Mouse (Mus musculus) left cerebral cortex, postnatal 10 days (tissue): ENCODE data around the gene Adamts4. TPM values are rescaled to one million over a fixed set of nuclear protein-coding genes. Genes with fewer than 3 reads are reported as not detected.
A peak's percentile ranks its signal among the peaks of the same experiment; 100 is the strongest.

ENCODE experiments used
- DNase-seq, 2 experiments: peaks; one replicate each; pipeline ENCODE4 v3.0.0; 2021 to 2022; ENCODE audit warnings: low spot score in 2 of 2, mixed read lengths in 1 of 2; ENCODE audit errors: extremely low spot score in 1 of 2
- intact Hi-C: fragments of 180-260 bp; cut with DNase I; formaldehyde crosslinking; loops from one replicate; pipeline ENCODE4 v1.15.1; 2025
- total RNA-seq, 2 experiments: library from RNA; stranded (reverse); gene quantifications; 2 replicates each; pipeline ENCODE4 v1.2.3; 2021

Gene Adamts4
- total RNA-seq, result 1 to 10 TPM; 4.6 to 7.2 TPM

DNA sequence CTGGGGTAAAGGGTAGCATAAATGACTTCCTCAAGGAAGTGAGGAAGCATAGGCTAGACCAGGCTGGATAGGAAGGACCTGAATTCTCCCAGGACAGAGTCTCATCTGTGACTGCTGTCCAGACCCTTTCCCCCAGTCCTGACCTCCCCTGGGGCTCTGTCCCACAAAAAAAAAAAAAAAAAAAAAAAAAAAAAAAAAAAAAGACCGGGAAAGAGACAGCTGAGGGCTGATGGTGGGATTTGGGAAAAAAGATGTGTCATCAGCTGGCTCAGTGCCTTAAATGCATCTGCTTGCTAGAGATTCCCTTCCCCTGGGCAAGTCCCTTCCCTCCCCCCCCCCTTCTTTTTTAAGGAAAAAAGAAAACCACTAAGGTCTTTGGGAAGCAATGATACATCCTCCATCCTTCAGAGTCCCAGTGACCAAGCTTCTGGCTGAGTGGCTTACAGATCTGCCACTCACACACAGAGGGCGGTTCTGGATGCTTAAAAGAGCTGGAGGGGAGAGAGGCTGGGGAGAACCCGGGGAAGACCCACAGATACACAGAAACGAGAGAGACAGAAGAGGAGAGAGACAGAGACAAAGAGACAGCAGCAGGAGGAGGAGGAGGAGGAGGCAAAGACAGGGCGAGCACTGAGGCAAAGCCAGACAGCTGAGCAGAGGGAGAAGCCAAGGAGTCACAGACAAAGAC, at the start of gene Adamts4:
Adamts4 (plus strand) TSS at position 509 of the 688 bp plus-strand sequence.
- intact Hi-C loops, result loop anchor here (5.0 to 10.0 kb wide), 2 partner anchors 138 to 355 kb away; partner anchors contain the start of gene Cfap126
- peak in 1 of 2 experiments; percentile 69 for DNase-seq

- intact Hi-C loops, result no loop called here
- DNase-seq, result no peak
Measured at GRCm38 (mm10) chr1:171200769-171201168, 49.5 kb upstream of the Adamts4 start.

DNA sequence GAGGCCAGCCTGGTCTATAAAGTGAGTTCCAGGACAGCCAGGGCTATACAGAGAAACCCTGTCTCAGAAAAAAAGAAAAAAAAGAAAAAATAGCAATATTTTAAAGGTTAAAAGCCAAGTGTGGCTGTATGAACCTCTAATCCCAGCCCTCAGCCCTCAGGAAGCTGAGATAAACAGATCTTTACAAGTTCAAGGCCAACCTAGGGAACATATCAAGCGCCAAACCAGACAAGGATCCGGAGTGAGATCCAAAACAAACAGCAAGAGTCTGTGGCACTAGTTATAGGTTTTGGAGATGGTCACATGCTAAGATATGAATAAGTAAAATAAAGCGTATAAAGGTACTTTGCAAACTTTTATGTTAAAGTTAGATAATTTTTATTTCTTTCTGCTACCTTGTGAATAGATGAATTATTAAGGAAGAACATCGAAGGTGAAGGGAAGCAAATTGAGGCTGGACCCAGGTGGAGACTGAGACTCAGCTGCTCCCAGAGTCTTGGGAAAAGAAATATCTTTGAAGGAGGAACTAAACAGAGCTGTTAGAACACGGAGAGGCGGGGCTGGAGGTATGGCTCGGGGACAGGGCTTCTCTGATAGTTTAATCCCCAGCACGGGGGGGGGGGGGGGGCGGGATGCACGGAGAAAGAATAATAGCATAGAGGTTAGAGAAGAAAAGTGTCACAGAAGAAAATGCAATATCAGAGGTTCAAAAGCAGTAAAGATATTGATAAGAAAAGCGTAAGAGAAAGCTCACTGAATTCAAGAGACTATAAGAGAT, 46.6 kb upstream of the Adamts4 start:
- intact Hi-C loops, result no loop called here

GRCm38 (mm10) chr1:171204249-171204644, 46.0 kb upstream of the Adamts4 start:
- DNase-seq, result no peak
- intact Hi-C loops, result no loop called here

More for the DNA sequence above, 46.6 kb upstream of the Adamts4 start:
- DNase-seq, result no peak

DNA sequence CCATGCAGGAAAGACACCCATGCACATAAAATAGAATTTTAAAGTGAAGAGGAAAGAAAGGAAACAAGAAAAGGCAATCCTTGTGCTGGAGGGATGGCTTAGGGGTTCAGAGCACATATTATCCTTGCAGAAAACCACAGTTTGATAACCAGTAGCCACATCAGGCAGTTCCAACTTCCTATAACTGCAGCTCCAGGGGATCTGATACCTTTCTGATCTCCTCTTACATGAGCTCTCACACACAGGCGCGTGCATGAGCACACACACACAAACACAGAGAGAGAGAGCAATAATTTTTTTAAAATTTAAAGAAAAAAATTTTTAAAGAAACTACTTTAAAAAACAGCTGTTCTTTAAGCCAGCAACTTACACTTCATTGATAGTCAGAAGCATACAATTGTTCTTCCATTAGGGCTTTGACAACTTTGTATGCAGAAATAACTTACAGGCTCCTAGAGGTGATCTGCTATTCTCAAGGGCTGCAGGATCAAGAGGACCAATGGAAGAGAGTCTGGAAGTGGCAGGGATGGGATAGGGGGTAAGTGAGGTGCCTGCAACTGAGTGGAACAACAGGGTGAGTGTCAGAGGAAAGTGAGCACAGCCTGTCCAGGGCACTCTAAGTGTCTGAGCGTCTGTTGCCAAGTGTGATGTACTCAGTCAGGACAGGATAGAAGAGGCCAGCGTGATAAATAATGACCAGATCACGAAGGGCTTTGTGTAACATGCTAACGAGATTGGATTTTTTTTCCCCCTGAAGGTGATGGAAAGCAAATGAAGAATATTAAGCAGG, 44.3 kb upstream of the Adamts4 start:
- intact Hi-C loops, result no loop called here
- no peak for DNase-seq

GRCm38 (mm10) chr1:171209409-171209808, 40.8 kb upstream of the Adamts4 start:
- no peak for DNase-seq
- intact Hi-C loops, result no loop called here

- intact Hi-C loops, result no loop called here
- no peak for DNase-seq
Measured at GRCm38 (mm10) chr1:171212854-171213253, 37.4 kb upstream of the Adamts4 start.

DNA sequence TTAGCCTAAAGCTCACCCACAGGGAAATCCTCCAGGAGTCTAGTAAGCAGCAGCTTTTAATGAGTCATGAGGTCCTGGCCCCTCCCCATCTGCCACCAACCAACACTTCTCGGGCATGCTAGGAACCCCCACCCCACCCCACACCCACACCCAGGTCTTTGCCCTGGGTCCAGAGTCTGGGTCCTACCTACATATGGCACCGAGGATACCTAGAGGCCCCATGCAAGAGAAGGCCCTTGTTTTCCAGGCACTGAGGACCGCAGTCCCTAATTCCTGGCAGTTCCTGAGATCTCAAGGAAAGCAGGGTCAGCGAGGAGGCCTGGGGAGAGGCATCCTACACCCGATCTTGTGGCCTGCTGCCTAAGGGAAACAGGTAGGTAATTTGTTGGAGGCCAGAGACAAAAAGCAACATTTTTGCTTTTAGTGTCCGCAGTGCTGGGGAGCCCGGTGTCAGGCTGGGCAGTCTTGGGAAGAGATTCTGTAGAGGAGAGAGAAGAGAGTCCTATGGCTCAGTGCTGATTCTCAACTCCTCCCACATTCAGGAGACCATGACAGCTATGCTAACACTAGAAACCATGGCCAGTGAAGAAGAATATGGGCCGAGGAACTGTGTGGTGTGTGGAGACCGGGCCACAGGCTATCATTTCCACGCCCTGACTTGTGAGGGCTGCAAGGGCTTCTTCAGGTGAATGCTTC, 36.3 kb upstream of the Adamts4 start, which contains the start of gene Nr1i3:
Nr1i3 (plus strand) TSS at position 170 of the 696 bp plus-strand sequence.
- DNase-seq, result no peak
- intact Hi-C loops, result no loop called here

DNA sequence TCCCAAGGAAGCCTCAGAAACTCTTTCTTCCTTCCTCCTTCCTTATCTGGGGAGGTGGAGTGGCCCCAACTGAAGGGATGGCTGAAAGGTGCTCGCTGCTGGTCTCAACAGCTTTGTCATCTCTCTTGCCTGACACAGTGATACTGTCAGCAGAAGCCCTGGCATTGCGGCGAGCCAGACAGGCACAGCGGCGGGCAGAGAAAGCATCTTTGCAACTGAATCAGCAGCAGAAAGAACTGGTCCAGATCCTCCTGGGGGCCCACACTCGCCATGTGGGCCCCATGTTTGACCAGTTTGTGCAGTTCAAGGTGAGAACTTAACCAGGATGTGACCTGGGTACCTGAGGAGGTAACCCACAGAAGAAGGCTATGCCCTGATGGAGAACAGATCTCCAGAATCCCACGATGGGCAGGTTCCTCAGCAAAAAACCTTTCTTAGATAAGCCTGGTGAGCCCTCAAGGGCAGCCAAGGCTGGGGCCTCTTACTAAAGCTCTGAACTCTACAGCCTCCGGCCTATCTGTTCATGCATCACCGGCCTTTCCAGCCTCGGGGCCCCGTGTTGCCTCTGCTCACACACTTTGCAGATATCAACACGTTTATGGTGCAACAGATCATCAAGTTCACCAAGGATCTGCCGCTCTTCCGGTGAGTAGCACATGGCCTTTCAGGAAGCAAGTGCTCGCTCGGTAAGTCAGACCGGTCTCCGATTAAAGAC, 33.8 kb upstream of the Adamts4 start:
- no peak for DNase-seq
- intact Hi-C loops, result no loop called here

DNA sequence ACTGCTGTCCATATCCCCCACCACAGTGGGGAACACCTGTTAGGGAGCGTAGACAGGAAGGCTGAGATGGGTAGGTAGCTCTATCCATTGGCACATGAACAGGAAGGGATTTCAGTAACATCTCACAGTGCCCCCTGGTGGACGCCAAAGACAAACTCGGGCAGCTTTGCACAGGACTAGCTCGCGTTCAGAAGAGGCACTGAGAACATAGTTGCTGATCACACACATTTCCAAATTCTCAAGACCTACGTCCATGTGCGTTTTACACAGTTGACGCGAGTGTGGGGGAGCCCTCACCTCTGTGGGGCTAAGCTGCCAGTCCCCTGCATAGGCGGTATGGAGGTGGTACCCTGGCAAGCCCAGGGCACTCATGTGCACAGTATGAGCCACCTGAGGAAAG, 29.4 kb upstream of the Adamts4 start:
- intact Hi-C loops, result loop anchor here (2.0 kb wide), 2 partner anchors 56 to 102 kb away; no protein-coding TSS in a partner anchor
- peak; percentile 87 to 90 for DNase-seq

DNA sequence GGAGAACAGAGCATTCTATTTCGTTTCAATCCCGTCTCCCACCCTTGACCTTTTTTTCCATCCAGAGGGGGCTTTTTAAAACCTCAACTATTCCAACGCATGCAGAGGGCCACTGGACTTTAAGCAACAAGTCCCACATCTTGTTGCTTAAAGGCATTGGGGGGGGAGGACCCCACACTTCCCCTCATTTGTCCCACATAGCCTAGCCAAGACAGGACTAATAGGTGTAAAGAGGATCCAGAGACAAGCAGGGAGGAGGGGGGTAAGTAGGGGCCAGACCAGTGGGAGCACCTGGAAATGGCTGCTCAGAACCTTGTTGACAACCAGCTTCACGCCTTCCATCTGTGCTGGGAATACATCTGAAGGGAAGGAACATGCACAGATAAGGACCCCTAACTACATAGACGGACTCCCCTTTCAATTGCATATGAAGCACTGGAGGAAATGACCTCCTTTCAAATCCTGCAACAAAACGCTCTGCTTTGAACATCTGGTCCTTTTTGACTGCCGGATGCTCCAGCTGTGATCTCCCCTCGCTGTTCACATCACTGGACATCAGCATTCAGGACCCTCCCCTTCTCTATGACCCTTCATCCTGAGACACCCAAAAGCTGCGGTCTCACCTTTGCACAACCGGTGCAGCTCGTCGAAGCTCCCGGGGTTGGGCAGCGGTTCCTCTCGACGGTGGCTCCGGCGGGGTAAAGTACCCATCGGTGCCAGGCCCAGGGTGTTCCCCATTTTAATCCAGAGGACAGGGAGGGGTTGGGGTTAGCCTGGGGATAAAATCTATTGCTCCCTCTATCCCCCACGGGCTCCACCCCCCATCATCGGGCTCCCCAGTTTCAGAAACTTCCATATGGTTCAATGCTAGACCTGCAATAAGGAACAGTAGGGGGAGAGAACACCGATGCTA, 28.7 kb upstream of the Adamts4 start:
- intact Hi-C loops, result loop anchor here (2.0 kb wide), 3 partner anchors 25 to 103 kb away; no protein-coding TSS in a partner anchor
- peak in 1 of 2 experiments; percentile 40 for DNase-seq

- peak; percentile 94 to 97 for DNase-seq
- intact Hi-C loops, result loop anchor here (2.0 kb wide), 1 partner anchor 24 kb away; no protein-coding TSS in a partner anchor
Measured at GRCm38 (mm10) chr1:171222238-171223155, 27.7 kb upstream of the Adamts4 start, which contains the start of gene Tomm40l. Gene Tomm40l, minus strand, starts transcription at chr1:171222514.

DNA sequence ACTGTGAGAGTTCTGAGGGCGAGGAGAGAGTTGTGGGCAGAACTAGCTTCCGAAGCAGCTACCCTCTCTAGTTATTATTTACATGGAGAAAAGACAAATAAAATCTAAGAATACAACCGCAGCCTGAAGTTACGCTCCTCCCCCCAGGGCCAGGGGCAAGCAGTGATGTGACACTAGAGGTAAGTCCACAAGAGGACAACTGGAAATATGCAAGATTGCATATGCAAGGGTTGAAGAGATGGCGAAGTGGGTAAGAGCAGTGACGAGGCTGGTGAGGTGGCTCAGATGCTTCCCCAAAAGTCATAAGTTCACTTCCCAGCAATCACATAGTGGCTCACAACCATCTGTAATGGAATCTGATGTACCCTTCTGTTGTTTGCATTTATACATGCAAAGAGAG, 27.1 kb upstream of the Adamts4 start:
- intact Hi-C loops, result loop anchor here (2.0 kb wide), 1 partner anchor 24 kb away; no protein-coding TSS in a partner anchor
- DNase-seq, result no peak

DNA sequence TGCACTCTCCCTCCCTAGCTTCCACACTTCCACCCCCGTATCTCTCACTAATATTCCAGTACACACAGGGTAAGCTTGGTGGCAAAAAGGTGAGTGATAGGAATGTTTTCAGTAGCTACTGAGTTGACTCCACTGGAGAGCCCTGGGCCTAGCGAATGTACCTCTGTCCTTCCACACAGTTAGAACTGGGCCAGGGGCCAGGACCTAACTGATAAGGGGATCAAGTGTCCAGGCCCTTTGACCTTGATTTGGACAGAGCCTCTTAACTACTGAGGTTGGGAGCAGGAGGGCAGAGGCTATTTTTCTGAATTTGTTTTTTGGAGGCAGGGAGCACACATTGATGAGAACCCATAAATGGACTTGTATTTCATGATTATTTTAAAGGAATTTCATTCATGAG, 26.4 kb upstream of the Adamts4 start:
- DNase-seq, result peak in 1 of 2 experiments; percentile 29
- intact Hi-C loops, result loop anchor here (2.0 kb wide), 1 partner anchor 23 kb away; no protein-coding TSS in a partner anchor

- intact Hi-C loops, result no loop called here
- no peak for DNase-seq
Measured at GRCm38 (mm10) chr1:171224857-171225256, 25.4 kb upstream of the Adamts4 start, which contains the start of gene Apoa2. Gene Apoa2, plus strand, starts transcription at chr1:171225054.

DNA sequence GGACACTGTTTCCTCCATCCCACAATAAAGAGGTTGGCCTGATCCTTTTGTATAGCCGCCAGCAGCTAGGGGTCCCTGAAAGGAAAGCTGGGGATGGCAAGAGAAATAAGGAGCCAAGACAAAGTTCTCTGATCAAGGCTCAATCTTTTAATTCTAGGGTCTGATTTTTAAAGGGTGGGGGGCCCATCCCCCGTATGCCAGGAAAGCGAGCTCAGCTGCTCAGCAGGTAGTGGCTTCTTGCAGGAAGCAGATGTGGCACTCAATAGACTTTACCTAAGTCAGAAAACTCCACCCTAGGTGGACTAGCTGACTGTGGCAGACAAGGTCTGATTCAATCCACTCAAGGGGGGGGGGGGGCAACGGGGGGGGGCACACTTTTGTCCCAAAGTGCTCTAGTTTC, 23.4 kb upstream of the Adamts4 start:
- intact Hi-C loops, result no loop called here
- DNase-seq, result no peak
